In the genomic region with DNA sequence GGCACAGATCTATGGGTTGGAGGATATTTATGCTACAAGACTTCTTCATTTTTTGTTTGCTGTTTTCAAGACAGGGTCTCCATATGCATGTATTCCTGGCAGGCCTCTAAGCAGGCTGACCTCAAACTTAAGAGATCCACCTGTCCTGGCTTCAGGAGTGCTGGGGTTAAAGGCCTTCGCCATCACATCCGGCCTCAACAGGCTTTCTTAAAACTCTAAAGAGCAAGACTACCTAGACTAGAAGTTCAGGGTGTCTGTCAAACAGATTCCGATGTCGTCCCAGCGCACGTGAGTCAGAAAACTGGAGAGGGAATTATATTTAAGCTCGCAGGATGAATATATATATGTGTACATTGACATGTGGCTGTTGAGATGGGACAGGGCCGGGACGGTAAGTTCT, we compare ENCODE assay signal across 8 mouse cellular contexts. TPM values are rescaled to one million over a fixed set of nuclear protein-coding genes. Genes with fewer than 3 reads are reported as not detected.
DNase-seq lines count a peak whose midpoint lies in the region; ATAC-seq and TF ChIP-seq lines count a peak whose summit lies in the region.

No protein-coding gene starts in this region.

- H3K4me2 ChIP-seq in heart, embryonic 16.5 days (ENCODE audit: low read depth, low read length): peak overlapping the region; percentile 97
- H3K4me2 ChIP-seq in liver, postnatal 0 days (ENCODE audit: low read depth, low read length): peak overlapping the region; percentile 94

- peak; percentile 71 for DNase-seq in heart, embryonic 10.5 days (ENCODE audit: low spot score)
- no peak for DNase-seq in heart, postnatal 36 days
- DNase-seq in ES-E14 (ENCODE audit: low read depth, low spot score): no peak
- DNase-seq in liver, postnatal 0 days: no peak
- no peak for DNase-seq in urinary bladder, postnatal 14 days (ENCODE audit: low spot score)
- no peak for DNase-seq in thymus, postnatal 10 days (ENCODE audit: low spot score in 2 of 2)
- no peak for DNase-seq in adrenal gland, postnatal 10 days

- H3K4me1 ChIP-seq in heart, embryonic 10.5 days: peaks cover 54% of the 10 kb centered on the region
- H3K4me1 ChIP-seq in ES-E14 (ENCODE audit: control insufficient read depth in 2 of 2, insufficient read depth in 2 of 2, low read length in 2 of 2, poor library complexity in 1 of 2): peaks cover 4 to 27% of the 10 kb centered on the region in 2 experiments
- peaks cover 30% of the 10 kb centered on the region for H3K4me1 ChIP-seq in heart, embryonic 16.5 days (ENCODE audit: control insufficient read depth, insufficient read depth, low read length)
- peaks cover 34% of the 10 kb centered on the region for H3K4me1 ChIP-seq in liver, postnatal 0 days (ENCODE audit: insufficient read depth)

- no peak overlapping the region for H3K9ac ChIP-seq in ES-E14 (ENCODE audit: insufficient read depth, low read depth, low read length, poor library complexity, severe bottlenecking)
- H3K9ac ChIP-seq in heart, embryonic 16.5 days (ENCODE audit: low read length): peak overlapping the region; percentile 96
- peak overlapping the region; percentile 84; the same call in 1 of the 2 replicates for H3K9ac ChIP-seq in liver, postnatal 0 days (replicated peaks)

- intact Hi-C loops in heart, postnatal 36 days (cut with DNase I): no loop called here

- no peak for ATAC-seq in heart, embryonic 16.5 days (replicated peaks; ENCODE audit: extremely low read depth, insufficient read depth, low FRiP score)
- ATAC-seq in liver, postnatal 0 days: no peak

- TF ChIP-seq EP300 in liver, postnatal 0 days (IDR thresholded peaks at IDR 0.05; ENCODE audit: low read depth): no peak

- no peaks in the 10 kb centered on the region for H3K27me3 ChIP-seq in heart, embryonic 10.5 days (ENCODE audit: insufficient read depth, poor library complexity, severe bottlenecking)
- H3K27me3 ChIP-seq in heart, embryonic 16.5 days (ENCODE audit: control insufficient read depth, insufficient read depth, low read length): no peaks in the 10 kb centered on the region
- no peaks in the 10 kb centered on the region for H3K27me3 ChIP-seq in liver, postnatal 0 days (ENCODE audit: insufficient read depth, low read length)

- in situ Hi-C loops in ES-E14 (cut with MboI; ENCODE audit: low sequenced_read_pairs in 2 of 2, unreplicated experiment in 2 of 2): no loop called here

- peaks cover 6% of the 10 kb centered on the region; the same call in 1 of the 2 replicates for H3K9me3 ChIP-seq in heart, embryonic 10.5 days
- peaks cover 6% of the 10 kb centered on the region; the same call in 1 of the 2 replicates for H3K9me3 ChIP-seq in ES-E14 (ENCODE audit: control insufficient read depth, insufficient read depth, low read depth, low read length)
- H3K9me3 ChIP-seq in heart, embryonic 16.5 days (replicated peaks; ENCODE audit: control insufficient read depth, low read length): peaks cover 9% of the 10 kb centered on the region
- H3K9me3 ChIP-seq in liver, postnatal 0 days (ENCODE audit: low read length): peaks cover 8% of the 10 kb centered on the region; the same call in 1 of the 2 replicates

- peak overlapping the region; percentile 90 for H3K4me3 ChIP-seq in heart, embryonic 10.5 days
- peak overlapping the region; percentile 84 to 90; a peak in 3 of 4 replicates for H3K4me3 ChIP-seq in ES-E14 (ENCODE audit: insufficient read depth in 1 of 2, low read depth in 1 of 2, low read length in 2 of 2, poor library complexity in 1 of 2, severe bottlenecking in 1 of 2)
- H3K4me3 ChIP-seq in heart, embryonic 16.5 days (ENCODE audit: low read length): peak overlapping the region; percentile 90
- peak overlapping the region; percentile 82 for H3K4me3 ChIP-seq in liver, postnatal 0 days (ENCODE audit: low read depth, low read length)

- H3K36me3 ChIP-seq in heart, embryonic 10.5 days: peaks cover 36% of the 10 kb centered on the region
- H3K36me3 ChIP-seq in ES-E14 (ENCODE audit: control insufficient read depth, insufficient read depth, low read length, poor library complexity, severe bottlenecking): peaks cover 16% of the 10 kb centered on the region
- peaks cover 18% of the 10 kb centered on the region for H3K36me3 ChIP-seq in heart, embryonic 16.5 days (ENCODE audit: control insufficient read depth, insufficient read depth)
- H3K36me3 ChIP-seq in liver, postnatal 0 days (replicated peaks; ENCODE audit: insufficient read depth, low read length): peaks cover 25% of the 10 kb centered on the region

- WGBS in heart, embryonic 10.5 days: 66% methylated on average over 9 of the region's 9 CpGs
- 59% methylated on average over 9 of the region's 9 CpGs for WGBS in heart, embryonic 16.5 days
- 73% methylated on average over 9 of the region's 9 CpGs for WGBS in liver, postnatal 0 days (ENCODE audit: insufficient replicate concordance)

- no peak for TF ChIP-seq CTCF in liver, postnatal 0 days (IDR thresholded peaks at IDR 0.05; ENCODE audit: low read depth)

- H3K27ac ChIP-seq in heart, embryonic 10.5 days: peak overlapping the region; percentile 99; the same call in 1 of the 2 replicates
- H3K27ac ChIP-seq in ES-E14 (ENCODE audit: insufficient read depth, low read depth, low read length, poor library complexity, severe bottlenecking): no peak overlapping the region
- no peak overlapping the region; the same call in 1 of the 2 replicates for H3K27ac ChIP-seq in heart, embryonic 16.5 days (ENCODE audit: low read length)
- H3K27ac ChIP-seq in liver, postnatal 0 days (ENCODE audit: low read depth): no peak overlapping the region

TF ChIP-seq in ES-E14, 5 proteins besides CTCF, POLR2A, EP300 and RAD21:
- TF ChIP-seq ZNF384 (IDR thresholded peaks at IDR 0.05; ENCODE audit: low read depth, low read length) (no peak), HCFC1 (IDR thresholded peaks at IDR 0.05; ENCODE audit: borderline replicate concordance, insufficient read depth, low read length) (no peak), CHD2 (IDR thresholded peaks at IDR 0.05; ENCODE audit: low read depth, low read length) (no peak), MAFK (IDR thresholded peaks at IDR 0.05; ENCODE audit: insufficient read depth, low read depth, low read length) (no peak), ZC3H11A (IDR thresholded peaks at IDR 0.05; ENCODE audit: borderline replicate concordance, low read depth, low read length) (no peak)

RNA-seq across cellular contexts. Expression of a gene that starts 0.8 kb away (rescaled TPM):
- polyA plus RNA-seq in heart, embryonic 10.5 days (2016; fragmentation: Nextera tagmentation; extraction: Ambion mirVana): 14.4 and 15.8 TPM in 2 replicates
- 10 to 100 TPM; 14.0 to 15.1 TPM for total RNA-seq in heart, postnatal 36 days (2021)
- total RNA-seq in ES-E14 (2012; rRNA removed): 5.6 and 8.9 TPM in 2 replicates
- 13.0 and 13.7 TPM in 2 replicates for polyA plus RNA-seq in heart, embryonic 16.5 days (2015; fragmentation: Nextera tagmentation; extraction: Ambion mirVana)
- polyA plus RNA-seq in liver, postnatal 0 days (2015; fragmentation: Nextera tagmentation; extraction: Ambion mirVana): 6.0 and 7.1 TPM in 2 replicates
- 10 to 100 TPM; 29.8 to 36.5 TPM for total RNA-seq in adrenal gland, postnatal 10 days (2021)

RNA-seq across cellular contexts. Expression of a gene that starts 4.2 kb away (rescaled TPM):
- polyA plus RNA-seq in heart, embryonic 10.5 days (2016; fragmentation: Nextera tagmentation; extraction: Ambion mirVana): 32.4 and 36.4 TPM in 2 replicates
- 100 to 1,000 TPM; 107 to 121 TPM for total RNA-seq in heart, postnatal 36 days (2021)
- total RNA-seq in ES-E14 (2012; rRNA removed): 15.5 and 27.7 TPM in 2 replicates
- polyA plus RNA-seq in heart, embryonic 16.5 days (2015; fragmentation: Nextera tagmentation; extraction: Ambion mirVana): 53.0 and 59.1 TPM in 2 replicates
- 49.1 and 51.6 TPM in 2 replicates for polyA plus RNA-seq in liver, postnatal 0 days (2015; fragmentation: Nextera tagmentation; extraction: Ambion mirVana)
- total RNA-seq in adrenal gland, postnatal 10 days (2021): 100 to 1,000 TPM; 184 to 194 TPM

RNA-seq across cellular contexts. Expression of a gene that starts 7.8 kb away (rescaled TPM):
- 160 and 180 TPM in 2 replicates for polyA plus RNA-seq in heart, embryonic 10.5 days (2016; fragmentation: Nextera tagmentation; extraction: Ambion mirVana)
- total RNA-seq in heart, postnatal 36 days (2021): 10 to 100 TPM; 56.9 to 60.7 TPM
- total RNA-seq in ES-E14 (2012; rRNA removed): 253 and 394 TPM in 2 replicates
- 108 and 119 TPM in 2 replicates for polyA plus RNA-seq in heart, embryonic 16.5 days (2015; fragmentation: Nextera tagmentation; extraction: Ambion mirVana)
- 41.3 and 43.4 TPM in 2 replicates for polyA plus RNA-seq in liver, postnatal 0 days (2015; fragmentation: Nextera tagmentation; extraction: Ambion mirVana)
- 100 to 1,000 TPM; 115 to 140 TPM for total RNA-seq in adrenal gland, postnatal 10 days (2021)

RNA-seq across cellular contexts. Expression of a gene that starts 7.9 kb away (rescaled TPM):
- 31.4 and 40.6 TPM in 2 replicates for polyA plus RNA-seq in heart, embryonic 10.5 days (2016; fragmentation: Nextera tagmentation; extraction: Ambion mirVana)
- 10 to 100 TPM; 39.8 to 41.8 TPM for total RNA-seq in heart, postnatal 36 days (2021)
- 52.4 and 79.2 TPM in 2 replicates for total RNA-seq in ES-E14 (2012; rRNA removed)
- 33.7 and 34.5 TPM in 2 replicates for polyA plus RNA-seq in heart, embryonic 16.5 days (2015; fragmentation: Nextera tagmentation; extraction: Ambion mirVana)
- 16.2 and 16.4 TPM in 2 replicates for polyA plus RNA-seq in liver, postnatal 0 days (2015; fragmentation: Nextera tagmentation; extraction: Ambion mirVana)
- 10 to 100 TPM; 62.3 to 76.1 TPM for total RNA-seq in adrenal gland, postnatal 10 days (2021)

RNA-seq across cellular contexts. Expression of a gene that starts 15.6 kb away (rescaled TPM):
- 0.38 and 1.0 TPM in 2 replicates for polyA plus RNA-seq in heart, embryonic 10.5 days (2016; fragmentation: Nextera tagmentation; extraction: Ambion mirVana)
- 1 to 10 TPM in 1 of 2 experiments, under 1 TPM in 1; 0.98 to 1.9 TPM for total RNA-seq in heart, postnatal 36 days (2021)
- 1.3 and 1.4 TPM in 2 replicates for total RNA-seq in ES-E14 (2012; rRNA removed)
- 1.1 and 1.2 TPM in 2 replicates for polyA plus RNA-seq in heart, embryonic 16.5 days (2015; fragmentation: Nextera tagmentation; extraction: Ambion mirVana)
- polyA plus RNA-seq in liver, postnatal 0 days (2015; fragmentation: Nextera tagmentation; extraction: Ambion mirVana): 0.21 and 0.47 TPM in 2 replicates
- total RNA-seq in adrenal gland, postnatal 10 days (2021): 10 to 100 TPM in 1 of 2 experiments, 1 to 10 TPM in 1; 4.2 to 15.0 TPM
